Mouse (Mus musculus): ENCODE measurements around the gene Dnajc2. TPM values are rescaled to one million over a fixed set of nuclear protein-coding genes. Genes with fewer than 3 reads are reported as not detected.

Gene Dnajc2
- polyA plus RNA-seq (2012) = 73.9 and 107 TPM in 2 replicates

DNA sequence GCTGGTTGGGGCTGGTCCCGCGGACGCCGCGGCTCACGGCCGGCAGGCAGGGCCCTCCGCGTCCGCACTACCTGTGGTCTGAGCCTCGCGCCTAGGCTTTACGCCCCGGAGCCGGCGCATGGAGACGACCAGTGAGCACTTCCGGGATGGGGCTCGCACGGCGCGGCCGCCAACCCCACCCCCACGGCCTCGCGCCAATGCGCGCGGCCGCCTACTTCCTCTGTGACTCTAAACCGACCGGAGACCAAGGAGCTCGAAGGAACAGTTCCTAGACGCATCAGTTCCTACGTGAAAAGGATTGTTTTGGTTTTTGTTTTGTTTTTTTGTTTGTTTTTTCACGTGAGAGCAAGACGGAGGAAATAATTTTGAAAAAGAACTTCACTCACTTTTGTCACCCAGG is at the start of gene Dnajc2, which contains the start of gene Psmc2:
Dnajc2 (minus strand) TSS at position 199 of the 400 bp plus-strand sequence.
Psmc2 (plus strand) TSS at position 231 of the 400 bp plus-strand sequence.
- TF ChIP-seq GATA1 (IDR thresholded peaks at IDR 0.05; ENCODE audit: low read length) = no peak

DNA sequence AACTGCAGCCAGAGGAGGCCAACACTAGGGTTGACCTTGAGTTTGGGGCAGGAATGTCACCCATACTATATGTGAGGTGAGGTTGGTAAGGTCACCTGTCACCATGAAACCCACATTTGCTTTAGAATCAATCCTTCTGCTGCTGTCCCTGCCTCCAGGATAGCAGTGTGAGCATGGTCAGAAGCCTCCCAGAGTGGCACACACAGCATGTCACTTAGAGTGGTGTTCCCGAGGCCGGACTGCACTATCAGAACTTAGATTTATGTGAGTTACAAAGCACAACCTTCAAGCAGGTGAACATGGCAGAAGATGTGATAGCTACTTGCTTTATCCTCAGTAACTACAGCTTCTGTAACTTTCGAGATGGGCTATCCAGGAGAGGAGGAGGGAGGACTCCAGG is 46.7 kb upstream of the Dnajc2 start:
- TF ChIP-seq GATA1 (IDR thresholded peaks at IDR 0.05; ENCODE audit: low read length) = no peak

DNA sequence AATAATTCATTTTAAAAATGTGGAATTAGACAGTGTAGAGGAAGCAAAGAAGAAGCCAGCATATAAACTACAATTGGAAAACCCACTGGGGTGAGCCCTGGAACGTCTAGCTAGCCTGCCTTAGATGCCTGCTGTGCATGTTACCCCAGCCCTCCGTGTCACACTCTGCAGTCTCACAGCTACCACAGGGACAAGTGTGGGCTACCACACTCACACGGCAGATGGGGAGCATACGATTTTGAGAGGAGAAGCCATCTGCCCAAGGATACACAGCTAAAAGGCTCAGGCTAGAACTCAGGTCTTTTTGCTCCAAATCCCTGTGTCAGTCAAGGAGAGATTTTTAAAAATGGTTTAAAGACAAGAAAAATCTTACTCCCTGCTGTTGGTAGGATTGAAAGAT is 43.8 kb upstream of the Dnajc2 start:
- no peak for TF ChIP-seq GATA1 (IDR thresholded peaks at IDR 0.05; ENCODE audit: low read length)

DNA sequence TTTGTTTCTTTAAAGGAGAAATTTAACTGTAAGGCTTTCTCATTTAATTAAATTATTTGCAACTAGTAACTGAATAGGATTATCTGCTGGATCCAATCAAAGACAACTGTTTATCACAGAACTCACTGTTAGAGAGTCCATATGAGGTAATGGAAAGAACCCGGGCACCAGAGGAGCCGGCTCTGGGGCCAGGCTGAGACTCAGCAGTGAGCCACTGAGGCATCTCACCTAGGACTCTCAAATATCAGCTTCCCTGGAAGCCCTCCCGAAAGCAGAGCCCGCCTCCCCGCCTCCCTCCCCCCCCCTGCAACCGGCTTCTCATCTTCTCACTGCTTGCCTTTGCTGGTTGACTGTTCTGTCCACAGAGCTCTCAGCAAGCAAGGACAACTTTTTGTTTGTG is 42.6 kb upstream of the Dnajc2 start:
- no peak for TF ChIP-seq GATA1 (IDR thresholded peaks at IDR 0.05; ENCODE audit: low read length)

DNA sequence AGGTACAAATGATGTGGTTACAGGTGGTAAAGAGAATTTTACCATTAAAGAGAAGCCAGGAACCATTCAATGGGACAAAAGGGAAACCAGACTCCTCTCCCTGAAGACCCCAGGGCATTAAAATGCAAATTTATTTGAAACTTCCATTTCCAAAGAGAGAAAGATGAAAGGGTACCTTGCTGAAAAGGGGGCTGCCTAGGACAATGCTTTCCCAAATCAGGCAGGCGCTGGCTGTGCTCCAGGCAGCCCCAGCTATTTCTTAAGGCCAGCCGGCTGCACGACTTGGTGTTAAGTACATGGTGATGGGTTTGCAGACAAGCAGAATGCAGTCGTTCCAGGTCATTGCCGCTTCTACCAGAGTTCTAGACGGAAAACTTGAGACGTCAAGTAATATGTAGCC is 41.3 kb upstream of the Dnajc2 start:
- TF ChIP-seq GATA1 (IDR thresholded peaks at IDR 0.05; ENCODE audit: low read length) = no peak

DNA sequence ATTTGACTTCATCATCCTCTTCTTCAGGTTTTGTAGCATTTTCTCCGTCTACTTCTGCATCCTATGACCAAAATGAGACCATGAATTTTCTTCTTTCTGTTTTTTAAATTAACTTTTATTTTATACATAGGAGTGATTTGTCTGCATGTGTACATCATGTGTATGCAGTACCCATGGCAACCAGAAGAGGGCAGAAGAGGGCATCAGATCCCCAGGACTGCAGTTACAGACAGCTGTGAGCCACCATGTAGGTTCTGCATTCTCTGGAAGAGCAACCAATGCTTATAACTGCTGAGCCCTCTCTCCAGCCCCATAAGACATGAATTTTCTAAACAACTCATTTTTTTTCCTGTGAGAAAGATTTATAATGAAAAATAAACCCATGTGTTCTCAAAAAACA is 28.9 kb upstream of the Dnajc2 start:
- no peak for TF ChIP-seq GATA1 (IDR thresholded peaks at IDR 0.05; ENCODE audit: low read length)

DNA sequence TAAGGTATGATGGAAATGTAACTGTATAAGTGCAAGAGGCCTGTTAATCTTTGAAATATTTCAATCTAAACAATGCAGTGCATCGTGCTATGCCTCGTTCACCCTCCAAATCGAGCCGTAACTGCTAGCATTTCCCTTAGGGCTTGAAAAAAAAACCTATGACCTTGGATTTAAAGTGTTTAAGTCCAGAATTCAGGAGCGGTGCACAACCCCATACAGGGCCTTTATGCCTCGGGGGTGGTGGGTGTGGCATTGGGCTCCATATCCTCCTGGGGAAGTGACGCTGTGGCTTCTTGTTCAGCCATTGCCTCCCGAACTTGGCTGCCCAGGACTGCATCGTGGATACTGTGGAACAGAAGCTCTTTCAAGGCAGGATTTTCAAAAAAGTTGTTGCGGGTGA is 25.9 kb upstream of the Dnajc2 start:
- TF ChIP-seq GATA1 (IDR thresholded peaks at IDR 0.05; ENCODE audit: low read length) = no peak

DNA sequence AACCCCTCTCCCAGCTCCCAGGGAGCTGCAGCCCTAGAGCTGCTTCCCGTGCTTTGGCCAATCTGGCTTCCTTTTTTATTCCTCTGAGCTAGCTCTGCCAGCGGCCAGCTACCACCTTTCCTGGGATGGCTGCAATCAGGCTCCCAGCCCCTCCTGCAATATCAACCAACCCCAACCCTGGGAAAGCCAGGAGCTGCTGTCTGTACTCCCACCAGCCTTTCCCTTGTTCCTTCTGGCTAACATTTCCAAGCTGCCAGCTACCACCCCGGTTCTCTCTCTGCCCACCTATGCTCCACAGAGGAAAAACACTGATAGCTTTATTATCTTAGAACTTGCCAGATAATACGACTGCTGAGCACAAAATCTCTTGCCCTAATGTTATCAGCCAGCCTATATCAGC is 19.8 kb upstream of the Dnajc2 start:
- no peak for TF ChIP-seq GATA1 (IDR thresholded peaks at IDR 0.05; ENCODE audit: low read length)

DNA sequence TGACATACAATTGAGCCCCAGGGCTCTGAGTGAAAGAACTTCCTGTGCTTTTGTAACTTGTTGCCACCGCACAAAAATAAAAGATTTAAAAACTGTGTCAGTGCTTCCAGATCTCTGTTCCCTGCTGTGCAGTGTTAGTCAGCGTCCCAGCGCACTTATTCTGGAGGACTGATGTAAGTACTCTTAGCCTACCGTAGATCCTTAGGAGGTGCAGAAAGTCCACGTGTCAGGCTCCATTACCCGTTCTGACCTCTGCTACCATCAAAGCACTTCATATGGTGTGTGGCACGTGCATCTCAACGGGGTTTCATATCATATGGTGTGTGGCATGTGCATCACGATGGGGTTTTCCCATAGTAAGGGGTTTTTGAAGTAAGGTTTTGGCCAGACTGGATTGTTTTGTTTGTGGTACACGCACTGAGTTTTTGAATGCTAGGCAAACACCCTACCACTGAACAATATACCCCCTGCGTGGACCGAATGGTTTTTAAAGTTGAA is 18.7 kb upstream of the Dnajc2 start:
- TF ChIP-seq GATA1 (IDR thresholded peaks at IDR 0.05; ENCODE audit: low read length) = no peak

DNA sequence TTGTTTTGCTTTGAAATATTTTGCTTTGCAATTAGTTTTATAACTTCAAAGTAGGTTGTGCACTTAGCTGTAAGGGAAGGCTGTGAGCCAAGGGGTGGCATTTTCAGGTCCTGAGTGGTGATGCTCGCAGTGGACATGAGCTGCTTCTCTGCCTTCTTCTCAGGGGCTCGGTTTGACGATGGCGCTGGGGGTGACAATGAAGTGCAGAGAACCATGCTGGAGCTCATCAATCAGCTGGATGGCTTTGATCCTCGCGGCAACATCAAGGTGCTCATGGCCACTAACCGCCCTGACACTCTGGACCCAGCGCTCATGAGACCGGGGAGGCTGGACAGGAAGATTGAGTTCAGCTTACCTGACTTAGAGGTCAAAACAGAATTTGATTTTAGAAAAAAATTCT is 17.9 kb upstream of the Dnajc2 start:
- no peak for TF ChIP-seq GATA1 (IDR thresholded peaks at IDR 0.05; ENCODE audit: low read length)

DNA sequence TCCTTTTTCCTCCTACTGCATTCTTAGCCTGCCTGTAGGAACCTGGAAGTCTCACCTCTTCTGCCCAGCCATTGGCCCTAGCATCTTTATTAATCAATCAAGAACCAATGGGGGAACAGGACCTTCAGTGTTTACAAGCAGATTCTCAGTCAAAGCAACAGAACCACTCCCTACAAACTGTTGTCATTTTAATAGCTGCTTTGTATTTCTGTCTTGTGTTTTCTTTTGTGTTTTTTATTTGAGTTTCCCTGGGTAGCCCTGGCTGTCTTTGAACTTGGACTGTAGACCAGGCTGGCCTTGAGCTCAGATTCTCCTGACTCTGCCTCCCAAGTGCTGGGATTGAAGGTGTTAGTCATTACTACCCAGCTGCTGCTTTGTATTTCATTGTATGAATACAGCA is 7.1 kb upstream of the Dnajc2 start:
- TF ChIP-seq GATA1 (IDR thresholded peaks at IDR 0.05; ENCODE audit: low read length) = no peak

DNA sequence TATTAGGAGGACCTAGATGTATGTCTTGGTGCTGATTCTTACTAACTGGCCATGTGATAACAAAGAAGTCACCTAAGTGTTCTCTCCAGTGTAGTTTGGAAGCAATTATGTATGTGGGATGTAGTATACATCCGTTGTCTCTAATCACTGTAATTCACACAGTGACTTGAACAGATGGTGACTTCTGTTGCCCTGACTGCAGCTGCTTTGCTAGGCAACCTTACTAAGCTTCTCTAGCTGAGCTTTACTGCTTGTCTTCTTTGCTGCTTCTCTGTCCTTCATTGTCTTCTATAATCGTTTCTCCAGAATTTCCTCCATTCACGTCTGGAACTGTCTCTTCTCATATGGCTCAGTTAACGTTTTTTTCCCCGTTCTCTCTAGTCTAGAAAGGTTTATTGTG is 4.0 kb upstream of the Dnajc2 start:
- no peak for TF ChIP-seq GATA1 (IDR thresholded peaks at IDR 0.05; ENCODE audit: low read length)

DNA sequence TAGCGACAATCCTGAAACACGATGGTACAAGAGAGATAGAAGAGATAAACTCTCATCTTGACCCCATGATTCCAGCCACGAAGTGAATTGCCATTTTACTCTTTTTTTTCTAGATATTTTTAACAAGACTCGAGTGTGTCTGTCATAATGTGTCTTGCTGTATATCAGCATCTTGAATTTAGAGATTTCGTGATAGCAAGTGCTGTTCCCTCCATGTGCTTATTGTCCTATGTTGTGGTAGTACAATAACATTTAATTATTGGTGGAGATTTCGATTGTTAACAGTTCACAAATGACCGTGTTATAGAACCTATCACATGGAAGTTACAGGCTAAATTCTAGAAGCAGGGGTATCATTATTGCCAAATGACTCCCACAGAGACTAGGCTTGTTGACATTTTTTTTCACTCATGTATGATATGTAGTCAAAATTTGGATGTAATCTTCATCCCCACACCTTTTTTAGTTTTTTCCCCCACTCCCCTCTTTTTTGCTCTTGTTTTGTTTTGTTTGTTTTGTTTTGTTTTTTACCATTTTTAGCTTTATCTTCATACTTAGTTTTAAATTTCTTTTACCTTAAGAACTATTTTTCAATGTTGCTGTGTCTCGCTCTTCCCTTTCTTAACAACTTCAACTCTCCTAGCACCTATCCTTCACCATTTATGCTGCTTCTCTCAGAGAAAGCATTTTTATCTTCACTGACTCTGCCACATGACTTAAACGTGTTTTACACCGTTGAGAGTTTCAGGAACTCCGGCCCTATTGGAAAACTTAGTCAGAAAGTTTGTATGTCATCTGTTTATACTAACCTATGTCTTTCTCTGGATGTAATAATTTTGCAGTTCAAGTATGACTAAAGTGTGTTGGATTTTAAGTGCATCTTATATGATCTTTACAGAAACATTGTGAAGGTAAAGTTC is 2.4 kb upstream of the Dnajc2 start:
- TF ChIP-seq GATA1 (IDR thresholded peaks at IDR 0.05; ENCODE audit: low read length) = no peak

DNA sequence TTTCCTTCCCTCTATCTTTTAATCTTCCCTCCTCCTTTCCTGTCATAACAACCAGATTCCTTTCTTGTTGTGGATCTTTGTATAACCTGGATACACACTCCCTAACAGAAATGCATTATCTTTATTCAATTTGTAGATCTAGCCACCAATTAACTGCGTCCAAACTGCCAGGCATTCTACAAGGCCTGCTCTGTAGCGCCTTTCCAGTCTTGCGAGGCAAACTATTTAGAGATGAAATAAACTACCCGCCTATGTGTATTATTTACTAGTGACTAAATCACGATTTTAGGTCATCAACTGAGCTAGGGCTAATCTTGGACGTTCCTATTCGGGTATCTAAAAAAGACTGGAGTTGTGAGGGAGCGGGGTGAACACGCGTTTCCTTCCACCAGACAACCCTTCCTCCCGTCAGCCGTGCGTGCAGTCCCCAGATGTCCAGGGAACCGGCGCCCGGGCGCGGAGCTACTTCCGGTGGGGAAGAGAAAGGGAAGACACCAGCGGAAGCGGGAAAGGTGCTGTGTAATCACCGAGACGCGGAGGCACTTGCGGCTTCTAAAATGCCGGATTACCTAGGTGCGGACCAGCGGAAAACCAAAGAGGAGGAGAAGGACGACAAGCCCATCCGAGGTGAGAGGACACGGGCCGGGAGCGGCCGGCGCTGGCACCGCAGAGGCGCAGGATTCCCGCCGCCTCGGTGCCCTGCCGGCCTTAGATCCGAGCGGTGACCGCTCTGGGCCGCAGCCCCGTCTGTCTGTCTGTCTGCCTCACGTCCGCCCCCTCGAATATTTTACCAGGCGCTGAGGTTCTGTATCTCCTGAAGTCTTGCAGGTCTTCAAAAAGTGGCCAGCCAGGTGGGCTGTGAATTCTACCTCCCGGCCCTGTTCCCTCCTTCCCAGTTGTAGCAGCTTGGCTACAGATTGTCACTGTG is 1.5 kb upstream of the Dnajc2 start:
- no peak for TF ChIP-seq GATA1 (IDR thresholded peaks at IDR 0.05; ENCODE audit: low read length)

DNA sequence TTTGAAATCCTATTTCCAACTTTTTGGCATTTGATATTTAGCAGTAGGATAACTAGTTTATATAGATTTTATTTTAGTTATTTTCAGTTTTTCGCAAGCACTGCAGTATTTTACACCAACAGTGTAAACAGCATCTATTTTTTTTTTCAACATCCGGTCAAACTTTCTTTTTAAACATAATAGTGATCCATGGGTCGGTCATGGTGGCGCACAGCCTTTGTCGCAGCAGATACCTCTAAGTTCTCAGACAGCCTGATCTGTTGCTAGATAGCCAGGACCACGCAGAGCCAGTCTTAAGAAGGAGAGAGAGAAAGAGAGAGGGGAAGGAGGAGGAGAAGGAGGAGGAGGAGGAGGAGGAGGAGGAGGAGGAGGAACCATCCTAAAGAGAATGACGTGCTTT is 725 bp upstream of the Dnajc2 start:
- TF ChIP-seq GATA1 (IDR thresholded peaks at IDR 0.05; ENCODE audit: low read length) = no peak
